Mouse (Mus musculus): Measurements from ENCODE around the gene Vgf.

The Vgf gene

GRCm38 (mm10) chr5:137029643-137030415 lies 3.6 kb downstream of the Vgf start:
- in situ Hi-C loops (cut with MboI, MseI) = loop anchor here (5.0 kb wide), 1 partner anchor 72 kb away; no protein-coding TSS in a partner anchor

DNA sequence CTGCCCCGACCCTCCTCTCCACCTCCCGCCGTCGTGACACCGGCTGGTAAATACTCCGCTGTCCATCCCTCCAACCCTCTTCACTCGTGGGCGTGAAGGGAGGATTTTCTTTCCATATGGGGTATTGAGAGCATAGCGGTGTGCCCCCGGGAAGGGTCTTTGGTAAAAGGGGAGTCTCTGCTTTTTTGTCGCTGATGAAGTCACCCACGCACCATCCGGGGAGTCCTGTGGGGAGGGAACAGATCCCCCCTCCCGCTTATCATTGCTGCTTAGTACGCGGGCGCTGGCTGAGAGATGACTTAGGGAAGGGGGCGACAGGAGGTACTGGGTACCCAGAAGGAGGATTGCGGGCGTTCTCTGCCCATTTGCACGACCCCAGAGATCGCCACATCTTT lies 4.2 kb downstream of the Vgf start:
- in situ Hi-C loops (cut with MboI, MseI) = loop anchor here (5.0 kb wide), 1 partner anchor 72 kb away; no protein-coding TSS in a partner anchor

DNA sequence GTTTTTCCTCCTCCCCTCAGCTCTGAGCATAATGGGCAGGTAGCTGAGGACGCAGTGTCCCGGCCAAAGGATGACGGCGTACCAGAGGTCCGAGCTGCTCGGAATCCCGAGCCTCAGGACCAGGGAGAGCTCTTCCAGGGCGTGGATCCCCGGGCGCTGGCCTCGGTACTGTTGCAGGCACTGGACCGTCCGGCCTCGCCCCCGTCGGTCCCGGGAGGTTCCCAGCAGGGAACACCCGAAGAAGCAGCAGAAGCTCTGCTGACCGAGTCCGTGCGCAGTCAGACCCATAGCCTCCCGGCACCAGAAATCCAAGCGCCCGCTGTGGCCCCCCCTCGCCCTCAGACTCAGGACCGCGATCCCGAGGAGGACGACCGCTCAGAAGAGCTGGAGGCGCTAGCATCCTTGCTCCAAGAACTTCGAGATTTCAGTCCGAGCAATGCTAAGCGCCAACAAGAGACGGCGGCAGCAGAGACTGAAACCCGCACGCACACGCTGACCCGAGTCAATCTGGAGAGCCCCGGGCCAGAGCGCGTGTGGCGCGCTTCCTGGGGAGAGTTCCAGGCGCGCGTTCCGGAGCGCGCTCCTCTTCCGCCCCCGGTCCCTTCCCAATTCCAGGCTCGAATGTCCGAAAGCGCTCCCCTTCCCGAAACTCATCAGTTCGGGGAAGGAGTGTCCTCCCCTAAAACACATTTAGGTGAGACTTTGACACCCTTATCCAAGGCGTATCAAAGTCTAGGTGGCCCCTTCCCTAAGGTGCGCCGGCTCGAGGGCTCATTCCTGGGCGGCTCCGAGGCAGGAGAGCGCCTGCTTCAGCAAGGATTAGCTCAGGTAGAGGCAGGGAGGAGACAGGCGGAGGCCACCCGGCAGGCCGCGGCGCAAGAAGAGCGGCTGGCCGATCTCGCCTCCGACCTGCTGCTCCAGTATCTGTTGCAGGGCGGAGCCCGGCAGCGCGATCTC lies 5.2 kb downstream of the Vgf start:
- in situ Hi-C loops (cut with MboI, MseI) = loop anchor here (5.0 kb wide), 1 partner anchor 71 kb away; no protein-coding TSS in a partner anchor

- in situ Hi-C loops (cut with MboI, MseI) = loop anchor here (5.0 kb wide), 1 partner anchor 70 kb away; no protein-coding TSS in a partner anchor
Measured at GRCm38 (mm10) chr5:137032033-137032421, 5.8 kb downstream of the Vgf start.

- in situ Hi-C loops (cut with MboI, MseI) = loop anchor here (5.0 kb wide), 1 partner anchor 70 kb away; no protein-coding TSS in a partner anchor
Measured at GRCm38 (mm10) chr5:137032641-137033074, 6.5 kb downstream of the Vgf start.

- in situ Hi-C loops (cut with MboI, MseI) = no loop called here
Measured at GRCm38 (mm10) chr5:137036211-137036610, 10.0 kb downstream of the Vgf start.

GRCm38 (mm10) chr5:137039453-137039852 lies 13.3 kb downstream of the Vgf start:
- in situ Hi-C loops (cut with MboI, MseI) = no loop called here

GRCm38 (mm10) chr5:137041442-137041841 lies 15.2 kb downstream of the Vgf start:
- in situ Hi-C loops (cut with MboI, MseI) = loop anchor here (10.0 kb wide), 1 partner anchor 263 kb away; the partner anchor contains the start of gene Srrt

DNA sequence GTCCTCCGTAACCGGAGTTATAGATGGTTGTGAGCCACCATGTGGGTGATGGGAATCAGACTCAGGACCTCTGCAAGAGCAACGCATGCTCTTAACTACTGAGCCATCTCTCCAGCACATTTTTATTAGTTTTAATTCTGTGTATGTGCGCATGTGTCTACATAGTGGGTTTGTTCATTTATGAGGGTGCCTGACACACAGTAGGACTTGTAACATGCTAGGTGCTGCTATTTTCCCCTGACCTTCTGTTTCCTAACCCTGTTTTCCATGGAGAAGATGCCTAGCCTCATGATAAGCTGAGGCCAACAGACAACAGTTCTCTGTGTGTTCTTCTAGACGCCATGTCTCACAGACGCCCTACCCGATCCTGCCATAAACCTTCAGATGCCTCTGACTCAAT lies 17.8 kb downstream of the Vgf start:
- in situ Hi-C loops (cut with MboI, MseI) = loop anchor here (10.0 kb wide), 1 partner anchor 261 kb away; the partner anchor contains the start of gene Srrt

GRCm38 (mm10) chr5:137045402-137046323 lies 19.5 kb downstream of the Vgf start, which contains the start of gene Ap1s1:
Gene Ap1s1, minus strand, starts transcription at chr5:137046135.
- in situ Hi-C loops (cut with MboI, MseI) = loop anchor here (10.0 kb wide), 1 partner anchor 259 kb away; the partner anchor contains the start of gene Srrt

DNA sequence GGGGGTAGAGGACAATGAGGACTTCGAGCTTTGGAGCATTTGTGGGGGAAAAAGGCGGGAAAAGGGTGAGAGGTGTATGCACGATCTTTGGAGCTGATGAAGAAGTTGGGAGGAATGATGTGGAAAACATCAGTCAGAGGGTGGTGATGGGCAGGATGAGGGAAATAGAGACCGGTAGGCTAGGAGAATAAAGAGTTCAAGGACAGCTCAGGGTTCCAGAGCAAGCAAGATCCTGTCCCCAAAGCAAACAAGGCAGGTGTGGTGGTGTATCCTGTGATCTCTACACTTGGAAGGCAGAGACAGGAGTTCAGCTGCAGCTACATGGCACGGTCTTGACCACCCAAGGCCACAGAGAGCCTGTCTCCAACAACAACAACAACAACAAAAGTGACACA lies 20.1 kb downstream of the Vgf start:
- in situ Hi-C loops (cut with MboI, MseI) = loop anchor here (10.0 kb wide), 1 partner anchor 258 kb away; the partner anchor contains the start of gene Srrt

DNA sequence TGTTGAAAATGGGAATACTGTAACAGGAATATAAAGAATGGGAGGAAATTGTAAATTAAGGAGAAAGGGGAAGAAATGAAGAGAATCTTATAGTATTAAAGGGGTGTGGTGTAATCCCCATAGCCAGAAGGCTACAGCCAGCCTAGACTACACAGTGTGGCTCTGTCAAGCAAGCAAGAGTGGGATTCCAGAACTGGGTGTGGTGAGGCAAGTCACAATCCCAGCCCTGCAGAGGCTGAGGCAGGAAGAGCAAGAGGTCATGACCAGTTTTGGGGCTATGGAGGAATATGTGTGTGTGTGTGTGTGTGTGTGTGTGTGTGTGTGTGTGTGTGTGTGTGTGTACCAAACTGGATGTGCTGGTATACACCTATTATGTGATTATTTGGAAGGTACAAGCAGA lies 20.8 kb downstream of the Vgf start:
- in situ Hi-C loops (cut with MboI, MseI) = loop anchor here (10.0 kb wide), 1 partner anchor 258 kb away; the partner anchor contains the start of gene Srrt

DNA sequence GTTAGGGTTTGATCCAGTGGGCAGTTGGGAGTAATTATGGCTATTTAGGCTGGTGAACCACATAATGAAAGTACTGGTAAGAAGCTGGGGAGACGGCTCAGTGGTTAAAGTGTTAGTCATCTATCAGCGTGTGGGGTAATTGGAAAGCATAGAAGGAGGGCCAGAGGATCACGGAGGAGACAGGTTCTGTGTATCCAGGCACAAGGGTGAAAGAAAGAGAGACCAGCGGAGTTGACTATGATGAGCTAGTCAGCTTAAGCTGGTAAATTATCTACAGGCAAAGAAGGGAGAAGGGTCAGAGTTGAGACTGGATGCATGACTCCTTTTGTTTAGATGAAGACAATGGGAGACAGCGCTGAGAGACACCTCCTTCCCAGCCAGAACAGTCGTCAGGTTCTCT lies 24.9 kb downstream of the Vgf start:
- in situ Hi-C loops (cut with MboI, MseI) = no loop called here

GRCm38 (mm10) chr5:137051914-137052505 lies 25.8 kb downstream of the Vgf start:
- in situ Hi-C loops (cut with MboI, MseI) = no loop called here

- in situ Hi-C loops (cut with MboI, MseI) = no loop called here
Measured at GRCm38 (mm10) chr5:137054299-137054698, 28.1 kb downstream of the Vgf start.

- in situ Hi-C loops (cut with MboI, MseI) = no loop called here
Measured at GRCm38 (mm10) chr5:137054873-137055272, 28.7 kb downstream of the Vgf start.

DNA sequence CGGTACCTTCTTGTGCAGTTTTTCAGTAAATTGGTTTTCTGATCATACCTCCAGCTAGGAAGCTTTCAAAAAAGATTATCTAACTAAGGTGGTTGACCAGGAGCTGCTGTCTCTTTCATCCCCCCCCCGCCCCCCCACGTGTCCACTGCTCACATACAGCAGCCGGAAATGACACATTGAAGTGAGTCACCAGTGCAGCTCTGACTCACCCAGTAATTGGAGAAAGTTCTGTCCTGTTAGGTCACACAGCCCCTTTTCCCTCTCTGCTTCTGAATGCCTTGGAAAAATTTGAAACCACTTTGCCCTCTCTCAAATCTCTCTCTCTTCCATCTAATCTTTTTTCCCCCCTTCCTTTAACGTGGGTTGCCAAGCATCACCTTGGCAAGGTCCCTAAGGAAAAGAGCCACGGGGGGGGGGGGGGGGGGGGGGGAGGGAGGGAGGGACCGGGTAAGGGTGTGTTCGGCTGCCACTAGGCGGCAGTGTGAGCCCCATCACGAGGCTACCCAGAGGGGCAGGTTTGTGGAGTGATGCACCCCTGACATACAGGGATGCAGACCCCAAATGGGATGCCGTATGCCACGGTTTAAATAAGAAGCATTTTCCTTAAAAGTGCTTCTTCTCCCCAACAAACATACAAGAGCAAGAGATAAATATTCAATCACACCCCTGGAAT lies 35.8 kb downstream of the Vgf start:
- in situ Hi-C loops (cut with MboI, MseI) = loop anchor here (10.0 kb wide), 1 partner anchor 683 kb away; the partner anchor contains the start of genes Nyap1 and Tsc22d4

GRCm38 (mm10) chr5:137062601-137063000 lies 36.4 kb downstream of the Vgf start:
- in situ Hi-C loops (cut with MboI, MseI) = loop anchor here (10.0 kb wide), 1 partner anchor 682 kb away; the partner anchor contains the start of genes Nyap1 and Tsc22d4

DNA sequence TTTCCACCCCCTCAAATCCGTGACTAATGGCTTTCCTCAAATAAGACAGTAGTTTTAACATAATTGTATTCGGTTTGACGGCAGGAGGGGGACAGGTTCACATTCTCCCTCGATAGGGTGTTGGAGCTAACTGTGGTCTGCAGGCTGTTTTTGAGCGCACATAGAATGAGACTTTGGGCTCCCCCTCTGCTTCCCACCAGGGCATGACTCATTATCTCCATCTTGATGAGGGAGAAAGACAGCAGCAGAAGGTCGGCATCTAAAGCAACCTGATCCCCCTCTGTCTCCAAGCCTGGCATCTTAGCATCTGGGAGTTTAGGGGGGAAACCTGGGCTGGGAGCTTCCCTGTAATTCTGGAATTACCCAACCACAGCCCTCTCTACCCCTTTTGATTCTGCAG lies 39.3 kb downstream of the Vgf start:
- in situ Hi-C loops (cut with MboI, MseI) = loop anchor here (10.0 kb wide), 1 partner anchor 679 kb away; the partner anchor contains the start of genes Nyap1 and Tsc22d4

Measured in regulatory T cell (primary cell).